Mouse (Mus musculus) intestine, postnatal 0 days (tissue): Measurements from ENCODE around the gene Nfix. TPM values are rescaled to one million over a fixed set of nuclear protein-coding genes. Genes with fewer than 3 reads are reported as not detected.

Experiments used
- ATAC-seq: fragments of 200-750 bp; cut with Nextera tagmentation; 2 replicates; pipeline ENCODE4 v1.8.0; 2017; ENCODE audit warnings: mild to moderate bottlenecking, moderate TSS enrichment, moderate library complexity
- H3K27ac ChIP-seq: fragments of 300-500 bp; sonication (generic); 2 replicates; pipeline ENCODE4 v1.5.1; 2014; ENCODE audit warnings: mild to moderate bottlenecking, low read depth, low read length, moderate library complexity
- H3K27me3 ChIP-seq: fragments of 300-500 bp; sonication (generic); replicated peaks from 2 replicates; pipeline ENCODE4 v1.6.1; 2014; ENCODE audit warnings: low read length, mixed read lengths; ENCODE audit not compliant: control insufficient read depth, insufficient read depth
- H3K36me3 ChIP-seq: fragments of 300-500 bp; sonication (generic); 2 replicates; pipeline ENCODE4 v1.6.1; 2014; ENCODE audit warnings: mild to moderate bottlenecking, moderate library complexity; ENCODE audit not compliant: control insufficient read depth, insufficient read depth
- H3K4me1 ChIP-seq: fragments of 300-500 bp; sonication (generic); replicated peaks from 2 replicates; pipeline ENCODE4 v1.6.1; 2014; ENCODE audit warnings: antibody characterized with exemption, low read length, mixed read lengths; ENCODE audit not compliant: control insufficient read depth, insufficient read depth
- H3K4me2 ChIP-seq: fragments of 300-500 bp; sonication (generic); replicated peaks from 2 replicates; pipeline ENCODE4 v1.6.1; 2014; ENCODE audit warnings: low read depth, mild to moderate bottlenecking, moderate library complexity
- H3K4me3 ChIP-seq: fragments of 300-500 bp; sonication (generic); 2 replicates; pipeline ENCODE4 v1.5.1; 2014; ENCODE audit warnings: low read depth, low read length
- H3K9ac ChIP-seq: fragments of 300-500 bp; sonication (generic); 2 replicates; pipeline ENCODE4 v1.6.1; 2014; ENCODE audit warnings: mild to moderate bottlenecking, low read depth, low read length
- H3K9me3 ChIP-seq: fragments of 300-500 bp; sonication (generic); 2 replicates; pipeline ENCODE4 v1.6.1; 2016; ENCODE audit warnings: mixed run types; ENCODE audit not compliant: control insufficient read depth
- CTCF ChIP-seq: sonication (generic); IDR thresholded peaks from 2 replicates; pipeline ENCODE4 v1.5.1; 2016; ENCODE audit warnings: low read depth, mild to moderate bottlenecking, control low read depth, antibody characterized with exemption, moderate library complexity
- WGBS: fragments of 180-500 bp; shearing (Covaris S2); extraction: QIAGEN DNeasy Blood & Tissue Kit; methylation state at CpG from one replicate; pipeline ENCODE4 v1.1.7; 2014; 5-methylcytosine and 5-hydroxymethylcytosine counted together
- polyA plus RNA-seq: library from polyadenylated mRNA; unstranded; fragments of >200 nt; fragmentation: Nextera tagmentation; extraction: Ambion mirVana; gene quantifications from 2 replicates; pipeline ENCODE4 v1.2.1, GENCODE M21; 2015

Nfix gene
- polyA plus RNA-seq, 1 experiment from 2014 or later: 12.0 TPM

DNA sequence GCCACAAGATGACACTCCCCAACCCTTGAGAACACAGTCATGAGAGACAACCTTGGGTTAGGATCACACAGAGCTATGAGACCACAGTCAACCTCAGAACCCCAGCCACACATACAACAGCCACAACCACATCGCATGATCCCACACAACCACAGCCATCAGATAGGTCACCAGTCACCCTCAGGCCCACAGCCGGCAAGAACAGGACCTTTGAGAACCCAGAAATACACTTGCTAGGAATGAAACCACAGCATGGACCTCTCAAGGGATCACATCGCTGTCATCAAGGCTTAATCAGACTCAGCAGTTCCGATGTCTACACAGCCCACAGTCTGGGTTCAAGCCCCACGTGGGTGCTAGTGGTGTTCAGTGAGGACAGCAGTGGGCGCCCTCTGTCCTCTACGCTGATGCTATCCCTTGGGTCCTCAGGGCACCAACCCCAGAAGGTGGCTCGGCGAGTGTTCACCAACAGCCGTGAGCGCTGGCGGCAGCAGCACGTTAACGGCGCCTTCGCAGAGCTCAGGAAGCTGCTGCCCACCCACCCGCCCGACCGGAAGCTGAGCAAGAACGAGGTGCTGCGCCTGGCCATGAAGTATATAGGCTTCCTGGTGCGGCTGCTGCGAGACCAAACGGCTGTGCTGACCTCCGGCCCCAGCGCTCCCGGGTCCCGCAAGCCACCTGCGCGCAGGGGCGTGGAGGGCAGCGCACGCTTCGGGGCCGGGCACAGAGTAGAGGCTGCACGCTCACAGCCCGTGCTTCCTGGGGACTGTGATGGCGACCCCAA is 96.5 kb downstream of the Nfix start:
- WGBS: 17% methylated on average over 38 of the region's 38 CpGs
- Histone ChIP-seq H3K4me2 (peak overlapping the region; percentile 61), H3K36me3 (peaks cover 9% of the 10 kb centered on the region; the same call in 1 of the 2 replicates), H3K9ac (no peak overlapping the region), H3K27me3 (peaks cover 62% of the 10 kb centered on the region), H3K27ac (no peak overlapping the region), H3K4me3 (peak overlapping the region; percentile 27), H3K9me3 (no peaks in the 10 kb centered on the region), H3K4me1 (0 out of 2 replicates have a peak, but pooled peaks cover 7% of the 10 kb centered on the region)
- ATAC-seq: no peak
- peak; percentile 24; the same call in 1 of the 2 replicates for TF ChIP-seq CTCF

DNA sequence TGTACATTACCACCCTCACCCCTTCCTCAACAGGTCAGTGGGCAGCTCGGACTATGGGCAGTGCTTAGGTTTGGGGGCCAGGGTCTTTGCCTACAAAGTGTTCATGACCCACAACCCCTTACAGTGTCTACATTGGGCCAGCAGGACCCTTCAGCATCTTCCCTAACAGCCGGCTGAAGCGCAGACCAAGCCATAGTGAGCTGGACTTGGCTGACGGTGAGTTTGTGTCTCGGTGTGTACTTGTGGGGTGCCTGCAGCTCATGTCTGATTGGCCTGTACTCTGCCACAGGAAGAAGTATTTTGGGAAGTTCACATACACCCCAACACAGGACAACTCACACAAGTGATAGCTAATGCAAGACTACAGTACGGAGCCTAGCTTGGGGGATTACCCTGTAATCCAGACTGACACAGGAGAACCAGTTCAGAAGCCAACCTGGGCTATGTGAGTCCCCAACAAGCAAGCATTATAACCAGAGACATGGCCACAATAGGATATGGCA is 97.1 kb downstream of the Nfix start:
- Histone ChIP-seq H3K36me3 (peaks cover 11% of the 10 kb centered on the region; the same call in 1 of the 2 replicates), H3K4me2 (peak overlapping the region; percentile 9; the same call in 1 of the 2 replicates), H3K9me3 (no peaks in the 10 kb centered on the region), H3K9ac (no peak overlapping the region), H3K27ac (no peak overlapping the region), H3K4me3 (no peak overlapping the region), H3K27me3 (peaks cover 58% of the 10 kb centered on the region), H3K4me1 (0 out of 2 replicates have a peak, but pooled peaks cover 7% of the 10 kb centered on the region)
- no peak for ATAC-seq
- WGBS: 89% methylated on average over 6 of the region's 6 CpGs
- no peak for TF ChIP-seq CTCF

DNA sequence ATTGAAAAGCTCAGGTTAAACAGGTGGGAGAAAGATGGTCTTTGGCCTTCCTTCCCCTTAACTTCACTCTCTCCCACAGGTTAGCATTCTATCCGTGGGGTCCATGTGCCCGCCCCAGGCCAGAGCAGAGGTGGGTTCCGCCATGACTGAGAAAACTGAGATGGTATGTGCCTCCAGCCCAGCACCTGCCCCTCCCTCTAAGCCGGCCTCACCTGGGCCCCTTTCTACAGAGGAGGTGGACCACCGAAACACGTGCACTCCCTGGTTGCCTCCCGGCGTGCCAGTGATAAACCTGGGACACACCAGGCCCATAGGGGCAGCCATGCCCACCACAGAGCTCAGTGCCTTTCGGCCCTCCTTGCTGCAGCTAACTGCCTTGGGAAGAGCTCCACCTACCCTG is 97.6 kb downstream of the Nfix start:
- peaks cover 10% of the 10 kb centered on the region; the same call in 1 of the 2 replicates for H3K36me3 ChIP-seq
- no peaks in the 10 kb centered on the region for H3K9me3 ChIP-seq
- TF ChIP-seq CTCF: no peak
- H3K4me1 ChIP-seq: 0 out of 2 replicates have a peak, but pooled peaks cover 7% of the 10 kb centered on the region
- ATAC-seq: no peak
- H3K27me3 ChIP-seq: peaks cover 54% of the 10 kb centered on the region
- peak overlapping the region; percentile 37; the same call in 1 of the 2 replicates for H3K4me2 ChIP-seq
- H3K27ac ChIP-seq: no peak overlapping the region
- H3K4me3 ChIP-seq: peak overlapping the region; percentile 25; the same call in 1 of the 2 replicates
- 75% methylated on average over 9 of the region's 9 CpGs for WGBS
- H3K9ac ChIP-seq: no peak overlapping the region

DNA sequence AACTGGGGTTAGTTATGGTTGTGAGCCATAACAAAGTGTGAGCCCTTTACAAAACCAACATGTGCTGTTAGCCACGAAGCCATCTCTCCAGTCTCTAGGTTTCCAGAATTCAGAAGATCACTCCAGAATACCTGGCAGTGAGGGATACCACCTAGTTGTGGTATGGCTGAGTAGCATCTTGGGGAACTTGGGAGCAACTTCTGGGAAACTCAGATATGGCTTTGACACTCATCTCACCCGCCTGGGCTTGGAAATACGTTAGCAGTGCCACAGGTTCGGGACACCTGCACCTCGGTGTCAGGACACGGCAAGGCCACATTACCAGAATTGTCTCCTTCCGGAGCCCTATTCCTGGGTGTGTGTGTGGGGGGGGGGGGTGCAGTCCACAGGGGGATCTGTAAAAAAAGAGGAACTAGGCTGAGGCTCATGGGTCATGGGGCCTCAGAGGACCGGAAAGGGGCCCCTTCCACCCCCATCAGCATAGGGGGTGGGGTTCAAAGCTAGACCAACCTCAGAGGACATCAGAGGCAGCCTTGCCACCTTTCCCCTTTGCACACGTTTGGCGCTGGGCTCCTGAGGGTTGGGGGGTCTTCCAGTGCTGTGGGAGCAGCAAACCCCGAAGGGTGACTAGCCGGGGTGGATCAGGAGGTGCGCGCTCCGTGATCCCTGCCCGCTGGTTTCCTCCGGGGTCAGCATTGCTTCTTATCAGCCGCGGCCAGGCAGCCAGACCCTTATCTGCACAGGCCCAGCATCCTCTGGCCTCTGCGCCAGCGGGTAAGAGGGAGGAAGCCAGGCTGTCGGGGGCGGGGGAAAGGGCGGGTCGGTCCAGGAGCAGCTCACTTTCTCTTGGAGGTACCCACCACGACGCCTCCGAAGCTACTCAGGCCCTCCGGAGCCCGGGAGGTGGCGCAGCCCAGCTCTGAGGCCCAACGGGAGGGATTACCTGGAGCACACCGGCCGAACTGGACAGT is 98.9 kb downstream of the Nfix start, which contains the start of gene Lyl1:
Gene Lyl1 (plus strand): TSS at position 517 of the 971 bp plus-strand sequence.
- H3K36me3 ChIP-seq: peaks cover 22% of the 10 kb centered on the region
- H3K4me2 ChIP-seq: peak within 1 kb of the TSS; percentile 37
- peak within 1 kb of the TSS; percentile 54; the same call in 1 of the 2 replicates for H3K27ac ChIP-seq
- H3K9me3 ChIP-seq: no peaks in the 10 kb centered on the region
- TF ChIP-seq CTCF: peak; percentile 35
- H3K4me1 ChIP-seq: 0 out of 2 replicates have a peak, but pooled peaks cover 7% of the 10 kb centered on the region
- 0 out of 2 replicates have a peak, but pooled peaks have one; percentile 17 for ATAC-seq
- no peak within 1 kb of the TSS for H3K9ac ChIP-seq
- WGBS: 10% methylated on average over 34 of the region's 34 CpGs
- H3K27me3 ChIP-seq: peaks cover 40% of the 10 kb centered on the region
- peak within 1 kb of the TSS; percentile 25 for H3K4me3 ChIP-seq

DNA sequence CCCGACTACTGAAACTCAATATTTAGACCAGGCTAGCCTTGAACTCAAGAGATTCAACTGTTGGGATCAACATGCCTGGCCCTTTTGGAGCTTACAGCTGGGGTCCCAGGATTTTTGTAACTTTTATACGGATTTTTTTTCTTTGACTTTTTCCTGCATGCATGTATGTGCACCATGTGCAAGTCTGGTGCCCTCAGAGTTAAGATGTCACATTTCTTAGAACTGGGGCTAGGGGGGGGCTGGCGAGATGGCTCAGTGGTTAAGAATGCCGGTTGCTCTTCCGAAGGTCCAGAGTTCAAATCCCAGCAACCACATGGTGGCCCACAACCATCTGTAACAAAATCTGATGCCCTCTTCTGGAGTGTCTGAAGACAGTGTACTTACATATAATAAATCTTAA is 99.6 kb downstream of the Nfix start:
- H3K27ac ChIP-seq: no peak overlapping the region
- no peak for TF ChIP-seq CTCF

More for the DNA sequence above, 99.6 kb downstream of the Nfix start:
- Histone ChIP-seq H3K4me2 (no peak overlapping the region), H3K4me1 (0 out of 2 replicates have a peak, but pooled peaks cover 7% of the 10 kb centered on the region), H3K36me3 (peaks cover 26% of the 10 kb centered on the region), H3K9me3 (no peaks in the 10 kb centered on the region), H3K4me3 (no peak overlapping the region), H3K27me3 (peaks cover 37% of the 10 kb centered on the region), H3K9ac (no peak overlapping the region)
- no peak for ATAC-seq
- WGBS: 80% methylated on average over 5 of the region's 5 CpGs
